Mouse (Mus musculus) MEL (cell line): Measurements from ENCODE around the gene Lrrc20. TPM values are rescaled to one million over a fixed set of nuclear protein-coding genes. Genes with fewer than 3 reads are reported as not detected.
"Not testable (repeated sequence)": the region's sequence is repeated elsewhere in the genome, so short reads cannot be mapped to it uniquely, and the experiment has no call there.

Source experiments
- DNase-seq: peaks from one replicate; pipeline ENCODE4 v3.0.0; 2011; ENCODE audit warnings: low read depth, low spot score
- H3K27ac ChIP-seq: 2 replicates; pipeline ENCODE4 v1.5.1; 2012; ENCODE audit warnings: low read depth, mild to moderate bottlenecking, control low read depth, low read length, moderate library complexity; ENCODE audit not compliant: control insufficient read depth
- H3K27me3 ChIP-seq, 2 experiments: fragments of 150-350 bp in 1 of 2; sonication (generic) in 1 of 2; 2 replicates each; pipeline ENCODE4 v1.6.1; 2012; ENCODE audit warnings: low read length in 2 of 2, mild to moderate bottlenecking in 2 of 2, improper control_type of control experiment in 1 of 2, moderate library complexity in 1 of 2; ENCODE audit not compliant: insufficient read depth in 2 of 2, control insufficient read depth in 1 of 2
- H3K36me3 ChIP-seq, 2 experiments: 2 replicates each; pipeline ENCODE4 v1.6.1; 2012 to 2014; ENCODE audit warnings: low read length in 2 of 2, improper control_type of control experiment in 1 of 2, inconsistent platforms in 1 of 2, mild to moderate bottlenecking in 1 of 2; ENCODE audit not compliant: insufficient read depth in 2 of 2, control insufficient read depth in 1 of 2
- H3K4me1 ChIP-seq, 2 experiments: fragments of 150-350 bp in 1 of 2; sonication (generic) in 1 of 2; 2 replicates each; pipeline ENCODE4 v1.6.1; 2012; ENCODE audit warnings: low read length in 2 of 2, improper control_type of control experiment in 1 of 2, mild to moderate bottlenecking in 1 of 2; ENCODE audit not compliant: insufficient read depth in 2 of 2, control insufficient read depth in 1 of 2
- H3K4me3 ChIP-seq, 2 experiments: fragments of 150-350 bp in 1 of 2; sonication (generic) in 1 of 2; 2 replicates each; pipeline ENCODE4 v1.5.1; 2012; ENCODE audit warnings: low read depth in 2 of 2, low read length in 2 of 2, mild to moderate bottlenecking in 2 of 2, moderate library complexity in 2 of 2, control low read depth in 1 of 2, improper control_type of control experiment in 1 of 2; ENCODE audit not compliant: control insufficient read depth in 1 of 2, insufficient read depth in 1 of 2
- H3K79me2 ChIP-seq: 2 replicates; pipeline ENCODE4 v1.6.1; 2012; ENCODE audit warnings: mild to moderate bottlenecking, low read length, moderate library complexity; ENCODE audit not compliant: control insufficient read depth, poor library complexity, insufficient read depth
- H3K9ac ChIP-seq: 2 replicates; pipeline ENCODE4 v1.6.1; 2012; ENCODE audit warnings: low read depth, mild to moderate bottlenecking, control low read depth, low read length, moderate library complexity; ENCODE audit not compliant: control insufficient read depth, poor library complexity, severe bottlenecking
- H3K9me3 ChIP-seq: fragments of 150-350 bp; sonication (generic); replicated peaks from 2 replicates; pipeline ENCODE4 v1.6.1; 2012; ENCODE audit warnings: mild to moderate bottlenecking, low read length, improper control_type of control experiment, moderate library complexity; ENCODE audit not compliant: insufficient read depth
- CHD2 ChIP-seq: IDR thresholded peaks from 2 replicates; pipeline ENCODE4 v1.6.1; 2011; ENCODE audit warnings: low read length, improper control_type of control experiment
- CTCF ChIP-seq, 3 experiments: IDR thresholded peaks in 2 of 3; conservative IDR thresholded peaks in 1 of 3; 2 replicates each; pipeline ENCODE4 v1.5.1; 2011 to 2012; ENCODE audit warnings: low read length in 3 of 3, low read depth in 2 of 3, mild to moderate bottlenecking in 2 of 3, improper control_type of control experiment in 1 of 3, inconsistent platforms in 1 of 3, mixed read lengths in 1 of 3, moderate library complexity in 1 of 3; ENCODE audit not compliant: control insufficient read depth in 1 of 3, insufficient read depth in 1 of 3, poor library complexity in 1 of 3, severe bottlenecking in 1 of 3
- EP300 ChIP-seq, 2 experiments: IDR thresholded peaks; 2 replicates each; pipeline ENCODE4 v1.6.1; 2011; ENCODE audit warnings: improper control_type of control experiment in 2 of 2, low read length in 2 of 2, low read depth in 1 of 2, mild to moderate bottlenecking in 1 of 2
- GABPA ChIP-seq: IDR thresholded peaks from 2 replicates; pipeline ENCODE4 v1.6.1; 2012; ENCODE audit warnings: low read depth, mild to moderate bottlenecking, inconsistent platforms, low read length, improper control_type of control experiment, moderate library complexity
- GATA1 ChIP-seq: IDR thresholded peaks from 2 replicates; pipeline ENCODE4 v1.6.1; 2011; ENCODE audit warnings: low read depth, low read length, improper control_type of control experiment
- HCFC1 ChIP-seq: IDR thresholded peaks from 2 replicates; pipeline ENCODE4 v1.6.1; 2012; ENCODE audit warnings: low read depth, mild to moderate bottlenecking, inconsistent platforms, low read length, improper control_type of control experiment, moderate library complexity
- JUND ChIP-seq: IDR thresholded peaks from 2 replicates; pipeline ENCODE4 v1.6.1; 2011; ENCODE audit warnings: low read depth, mild to moderate bottlenecking, improper control_type of control experiment, low read length
- KAT2A ChIP-seq: conservative IDR thresholded peaks from 2 replicates; pipeline ENCODE4 v1.6.1; 2012; ENCODE audit warnings: low read depth, low read length, improper control_type of control experiment, inconsistent platforms
- MAFK ChIP-seq: IDR thresholded peaks from 2 replicates; pipeline ENCODE4 v1.6.1; 2011; ENCODE audit warnings: low read depth, mild to moderate bottlenecking, low read length, improper control_type of control experiment, borderline replicate concordance
- MAZ ChIP-seq: IDR thresholded peaks from 2 replicates; pipeline ENCODE4 v1.6.1; 2012; ENCODE audit warnings: low read depth, mild to moderate bottlenecking, inconsistent platforms, low read length, improper control_type of control experiment
- MEF2A ChIP-seq: IDR thresholded peaks from 2 replicates; pipeline ENCODE4 v1.6.1; 2014; ENCODE audit warnings: low read depth, mild to moderate bottlenecking, inconsistent platforms, low read length, improper control_type of control experiment; ENCODE audit not compliant: poor library complexity, insufficient replicate concordance, severe bottlenecking; ENCODE audit errors: extremely low read depth
- MXI1 ChIP-seq: IDR thresholded peaks from 2 replicates; pipeline ENCODE4 v1.6.1; 2011; ENCODE audit warnings: mild to moderate bottlenecking, low read depth, low read length, improper control_type of control experiment
- POLR2AphosphoS5 ChIP-seq: IDR thresholded peaks from 2 replicates; pipeline ENCODE4 v1.6.1; 2012; ENCODE audit warnings: low read depth, borderline replicate concordance, mild to moderate bottlenecking, inconsistent platforms, low read length, moderate library complexity, mixed read lengths
- RAD21 ChIP-seq: IDR thresholded peaks from 2 replicates; pipeline ENCODE4 v1.6.1; 2011; ENCODE audit warnings: mild to moderate bottlenecking, low read depth, low read length, improper control_type of control experiment
- SMC3 ChIP-seq: IDR thresholded peaks from 2 replicates; pipeline ENCODE4 v1.6.1; 2011; ENCODE audit warnings: low read depth, low read length, improper control_type of control experiment
- TBP ChIP-seq: IDR thresholded peaks from 2 replicates; pipeline ENCODE4 v1.8.0; 2011; ENCODE audit warnings: low read depth, low read length, improper control_type of control experiment
- ZC3H11A ChIP-seq: IDR thresholded peaks from 2 replicates; pipeline ENCODE4 v1.6.1; 2012; ENCODE audit warnings: low read depth, mild to moderate bottlenecking, inconsistent platforms, low read length, improper control_type of control experiment
- ZMIZ1 ChIP-seq: IDR thresholded peaks from 2 replicates; pipeline ENCODE4 v1.6.1; 2012; ENCODE audit warnings: low read depth, mild to moderate bottlenecking, inconsistent platforms, low read length, improper control_type of control experiment, moderate library complexity
- polyA plus RNA-seq, 2 experiments: library from polyadenylated mRNA; stranded (reverse) in 1 of 2; unstranded in 1 of 2; fragments of >175 nt in 1 of 2; fragments of >200 nt in 1 of 2; gene quantifications; 2 replicates each; pipeline versions ENCODE4 v1.2.1 to v1.2.4; 2012; ENCODE audit warnings: low replicate concordance in 2 of 2, low read depth in 1 of 2; ENCODE audit not compliant: insufficient read length in 2 of 2, insufficient read depth in 1 of 2, missing spikeins in 1 of 2
- total RNA-seq: library from RNA; depleted of rRNA; stranded (reverse); fragments of 300-350 nt; gene quantifications from 2 replicates; pipeline ENCODE4 v1.2.3, GENCODE M21; 2012

Gene Lrrc20
- total and polyA plus RNA-seq, 3 experiments, result 7.6 to 14.7 TPM; not detected in 1

DNA sequence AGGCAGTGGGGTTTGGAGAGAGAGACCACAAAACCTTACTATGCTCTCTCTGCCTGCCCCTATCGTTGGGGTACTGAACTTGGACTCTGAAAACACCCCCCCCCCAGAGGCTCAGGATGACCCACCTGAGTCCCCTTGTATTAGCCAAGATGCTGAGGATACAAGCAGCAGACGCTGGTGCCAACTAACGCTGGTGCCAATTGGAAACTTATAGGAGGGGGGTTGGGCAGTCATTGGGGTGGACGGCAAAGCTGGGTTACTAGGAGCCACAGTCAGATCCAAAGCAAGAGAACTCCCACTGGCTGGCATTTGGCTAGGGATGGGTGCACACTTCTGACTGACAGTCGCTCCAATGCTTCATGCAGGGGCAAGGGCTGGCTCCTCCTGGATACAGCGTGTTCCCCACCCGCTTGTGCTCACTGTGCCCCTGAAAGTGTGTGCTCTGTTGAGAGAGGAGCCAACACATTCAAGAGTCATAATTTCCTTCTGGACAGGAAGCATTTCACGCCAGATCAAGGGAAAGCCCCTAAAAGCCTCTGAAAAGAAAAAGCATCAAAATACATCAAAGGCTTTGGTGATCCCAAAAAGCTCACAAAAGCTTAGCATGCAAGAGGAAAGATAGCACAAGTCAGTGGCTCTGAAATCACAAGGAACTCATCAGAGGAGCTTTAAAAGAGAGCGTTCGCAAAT is 128.9 kb downstream of the Lrrc20 start:
- Histone ChIP-seq H3K4me1 (no peaks in the 10 kb centered on the region), H3K27ac (no peak overlapping the region), H3K9me3 (no peaks in the 10 kb centered on the region), H3K79me2 (no peaks in the 10 kb centered on the region), H3K36me3 (no peaks in the 10 kb centered on the region), H3K27me3 (no peaks in the 10 kb centered on the region), H3K4me3 (no peak overlapping the region), H3K9ac (no peak overlapping the region)
- TF ChIP-seq HCFC1 (no peak), MXI1 (no peak), CHD2 (no peak), JUND (no peak), EP300 (IDR thresholded peaks at IDR 0.05; ENCODE audit: low read depth in 1 of 2, low read length in 2 of 2) (no peak), MAZ (no peak), GABPA (no peak), MEF2A (no peak), GATA1 (no peak), ZC3H11A (no peak)
- no peak for DNase-seq

DNA sequence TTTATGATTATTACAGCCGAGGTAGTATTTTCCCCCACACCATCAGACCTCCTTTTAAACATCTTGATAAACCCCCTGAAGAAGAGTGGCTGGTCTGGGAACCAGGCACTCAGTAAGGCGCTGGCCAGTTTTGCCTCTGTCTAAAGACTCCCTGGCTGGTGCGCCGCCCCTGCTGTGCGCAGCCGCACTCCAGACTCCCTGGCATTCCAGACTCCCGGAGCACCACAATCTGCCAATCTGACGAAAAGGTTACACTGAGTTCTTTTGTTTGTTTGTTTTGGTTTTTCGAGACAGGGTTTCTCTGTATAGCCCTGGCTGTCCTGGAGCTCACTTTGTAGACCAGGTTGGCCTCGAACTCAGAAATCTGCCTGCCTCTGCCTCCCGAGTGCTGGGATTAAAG is 129.8 kb downstream of the Lrrc20 start:
- not testable (repeated sequence) for H3K27me3 ChIP-seq, H3K4me1 ChIP-seq, H3K79me2 ChIP-seq, DNase-seq, H3K9me3 ChIP-seq, H3K27ac ChIP-seq, H3K9ac ChIP-seq, H3K4me3 ChIP-seq, H3K36me3 ChIP-seq

DNA sequence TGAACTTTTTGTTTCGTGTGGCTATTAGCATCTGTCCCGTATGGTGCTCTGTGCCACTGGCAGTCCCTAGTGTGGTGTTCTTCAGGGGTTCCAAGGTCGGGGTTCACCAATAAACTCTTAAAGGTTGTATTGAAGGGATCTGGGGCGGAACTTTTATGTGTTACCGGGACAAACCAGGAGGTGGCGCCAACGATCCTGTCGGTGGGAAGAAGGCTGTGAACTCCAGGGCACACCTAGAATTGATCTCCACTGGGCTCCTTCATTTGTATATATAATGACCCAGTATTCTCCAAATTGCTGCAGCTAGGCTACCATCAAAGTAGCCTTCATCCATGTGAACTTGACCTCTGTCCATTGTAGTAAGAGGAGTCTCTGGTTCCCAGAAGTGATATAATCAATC is 130.2 kb downstream of the Lrrc20 start:
- Histone ChIP-seq H3K79me2 (no peaks in the 10 kb centered on the region), H3K4me3 (no peak overlapping the region), H3K4me1 (no peaks in the 10 kb centered on the region), H3K9me3 (no peaks in the 10 kb centered on the region), H3K27ac (no peak overlapping the region), H3K27me3 (no peaks in the 10 kb centered on the region), H3K9ac (no peak overlapping the region), H3K36me3 (no peaks in the 10 kb centered on the region)
- DNase-seq, result peak; percentile 82
- TF ChIP-seq CTCF (IDR thresholded peaks at IDR 0.05 in 2 of 3, conservative IDR thresholded peaks at IDR 0.05 in 1 of 3; ENCODE audit: control insufficient read depth in 1 of 3, insufficient read depth in 1 of 3, low read depth in 2 of 3, low read length in 3 of 3, poor library complexity in 1 of 3, severe bottlenecking in 1 of 3) (peak; percentile 76 to 90 (median 86)), MXI1 (0 out of 2 replicates have a peak, but pooled peaks have one; percentile 10), TBP (no peak), SMC3 (peak; percentile 91), POLR2AphosphoS5 (no peak), HCFC1 (no peak), ZC3H11A (peak; percentile 70), ZMIZ1 (no peak), KAT2A (no peak), JUND (no peak), RAD21 (peak; percentile 71), MAFK (no peak)
